Mouse (Mus musculus) myocyte (in vitro differentiated cells): ENCODE results near the gene Spib.

ENCODE experiments used
- E2F4 ChIP-seq: IDR thresholded peaks from one replicate; pipeline ENCODE4 v1.6.1; 2011; ENCODE audit warnings: mild to moderate bottlenecking, control low read depth, moderate library complexity; ENCODE audit not compliant: insufficient read depth
- POLR2A ChIP-seq: IDR thresholded peaks from one replicate; pipeline ENCODE4 v1.6.1; 2011; ENCODE audit warnings: low read depth, mild to moderate bottlenecking, control low read depth, moderate library complexity; ENCODE audit not compliant: insufficient read length
- REST ChIP-seq: IDR thresholded peaks from one replicate; pipeline ENCODE4 v1.6.1; 2011; ENCODE audit warnings: mild to moderate bottlenecking, control low read depth, moderate library complexity; ENCODE audit not compliant: insufficient read depth, insufficient read length
- USF1 ChIP-seq: IDR thresholded peaks from one replicate; pipeline ENCODE4 v1.6.1; 2011; ENCODE audit warnings: low read depth, mild to moderate bottlenecking, control low read depth, moderate library complexity

- no peak for TF ChIP-seq POLR2A
- TF ChIP-seq USF1: no peak
- no peak for TF ChIP-seq E2F4
- TF ChIP-seq REST: no peak
Measured at GRCm38 (mm10) chr7:44565414-44565813, 33.5 kb upstream of the Spib start.
